Mouse (Mus musculus) olfactory bulb, adult 2 months (tissue): ENCODE results near the gene Sipa1l3. TPM values are rescaled to one million over a fixed set of nuclear protein-coding genes. Genes with fewer than 3 reads are reported as not detected.
A peak's percentile ranks its signal among the peaks of the same experiment; 100 is the strongest.

Source experiments
- H3K27ac ChIP-seq: fragments of 200-500 bp; 2 replicates; pipeline ENCODE4 v1.5.1; 2012; ENCODE audit warnings: low read depth, low read length; ENCODE audit not compliant: insufficient read depth
- H3K4me1 ChIP-seq: fragments of 200-500 bp; 2 replicates; pipeline ENCODE4 v1.6.1; 2012; ENCODE audit warnings: low read length; ENCODE audit not compliant: control insufficient read depth, insufficient read depth
- H3K4me3 ChIP-seq: fragments of 200-500 bp; 2 replicates; pipeline ENCODE4 v1.5.1; 2012; ENCODE audit warnings: mild to moderate bottlenecking, low read depth, low read length, moderate library complexity; ENCODE audit not compliant: insufficient read depth
- CTCF ChIP-seq: fragments of 200-500 bp; IDR thresholded peaks from 2 replicates; pipeline ENCODE4 v1.5.1; 2012; ENCODE audit warnings: low read depth, mild to moderate bottlenecking, low read length, moderate library complexity; ENCODE audit not compliant: insufficient read depth
- POLR2A ChIP-seq: fragments of 200-500 bp; IDR thresholded peaks from 2 replicates; pipeline ENCODE4 v1.6.1; 2012; ENCODE audit warnings: mild to moderate bottlenecking, low read depth, low read length, moderate library complexity; ENCODE audit not compliant: insufficient read depth
- WGBS: fragments of 180-500 bp; shearing (Covaris S2); methylation state at CpG from one replicate; pipeline ENCODE4 v1.1.7; 2018; 5-methylcytosine and 5-hydroxymethylcytosine counted together
- polyA plus RNA-seq: library from polyadenylated mRNA; stranded (reverse); fragments of >200 nt; gene quantifications from 2 replicates; pipeline ENCODE4 v1.2.4, GENCODE M21; 2012; ENCODE audit warnings: low replicate concordance; ENCODE audit not compliant: missing spikeins, insufficient read depth, insufficient read length

Gene Sipa1l3
- polyA plus RNA-seq, 1 experiment: not detected

DNA sequence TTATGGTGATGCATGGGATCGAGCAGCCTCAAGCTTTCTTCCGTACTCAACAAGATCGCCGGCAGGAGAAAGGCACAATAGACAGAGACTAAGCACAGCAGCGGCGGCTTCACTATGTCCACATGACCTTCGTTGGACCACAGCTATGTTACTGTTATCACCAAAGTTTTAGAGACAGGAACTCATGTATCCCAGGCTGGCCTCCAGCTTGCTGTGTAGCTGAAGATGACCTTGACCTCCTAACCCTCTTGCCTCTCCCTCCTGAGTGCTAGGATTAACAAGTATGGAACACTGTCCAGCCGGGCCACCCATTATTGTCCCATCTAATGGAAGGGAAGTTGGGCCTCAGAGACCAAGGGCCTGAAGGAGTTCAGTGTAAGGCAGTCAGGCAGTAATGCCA, 177.6 kb downstream of the Sipa1l3 start:
- Histone ChIP-seq H3K4me1 (peaks cover 45% of the 10 kb centered on the region), H3K4me3 (no peak overlapping the region), H3K27ac (peak overlapping the region; percentile 78)
- no peak for TF ChIP-seq POLR2A
- no peak for TF ChIP-seq CTCF
- WGBS: 74% methylated on average over 8 of the region's 8 CpGs

DNA sequence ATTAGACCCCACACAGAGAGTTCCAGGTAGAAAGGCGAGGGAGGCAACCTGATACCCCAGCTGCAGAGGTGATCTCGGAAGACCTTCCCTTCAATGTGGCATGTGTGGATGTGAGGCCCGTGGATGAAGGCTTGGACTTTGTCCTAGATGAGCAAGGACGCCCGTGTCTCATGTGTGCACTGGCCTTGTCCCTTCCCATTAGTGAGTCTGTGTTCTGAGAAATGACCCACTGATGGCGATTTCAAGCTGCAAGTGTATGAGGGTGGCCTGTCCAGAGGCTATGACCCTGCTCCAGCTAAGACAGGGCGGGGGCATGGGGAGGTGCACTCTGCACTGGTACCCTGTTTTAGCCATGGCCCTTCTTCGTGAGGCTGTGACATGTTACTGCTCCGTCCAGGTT, 178.2 kb downstream of the Sipa1l3 start:
- no peak overlapping the region for H3K4me3 ChIP-seq
- 92% methylated on average over 9 of the region's 9 CpGs for WGBS
- peaks cover 43% of the 10 kb centered on the region for H3K4me1 ChIP-seq
- no peak for TF ChIP-seq POLR2A
- H3K27ac ChIP-seq: no peak overlapping the region

DNA sequence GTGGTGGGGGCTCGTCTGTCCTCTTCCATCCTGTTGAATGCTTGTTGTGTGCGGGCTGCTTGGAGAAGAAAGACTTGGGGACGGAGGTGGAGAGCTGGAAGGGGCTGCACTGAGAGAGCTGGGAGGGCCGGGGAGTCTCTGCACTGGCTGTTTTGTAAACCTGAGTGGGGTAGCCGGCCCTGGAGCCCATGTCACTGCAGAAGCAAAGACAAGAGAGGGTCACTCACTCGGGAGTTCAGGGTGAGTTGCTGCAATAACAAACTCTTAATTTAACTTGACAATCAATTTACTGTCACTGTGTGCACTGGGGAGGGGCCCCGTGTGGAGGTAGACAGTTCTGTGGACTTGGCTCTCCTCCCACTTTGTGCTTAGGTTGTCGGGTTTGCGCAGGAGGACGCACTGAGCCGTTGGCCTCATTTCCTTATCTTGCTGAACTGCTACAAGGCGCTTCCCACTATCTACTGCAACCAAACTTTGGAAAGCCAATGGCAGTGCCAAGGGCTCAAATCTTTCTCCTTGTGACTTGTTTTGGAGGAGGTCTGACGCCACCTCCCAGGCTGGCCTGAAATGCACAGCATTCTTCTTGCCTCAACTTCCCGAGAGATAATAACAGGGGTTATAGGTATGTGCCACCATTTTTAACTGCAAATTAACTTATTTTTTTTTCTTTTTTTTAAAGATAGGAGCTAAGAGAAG, 179.3 kb downstream of the Sipa1l3 start:
- Histone ChIP-seq H3K4me1 (peaks cover 45% of the 10 kb centered on the region), H3K4me3 (no peak overlapping the region), H3K27ac (no peak overlapping the region)
- 70% methylated on average over 14 of the region's 14 CpGs for WGBS
- TF ChIP-seq CTCF (no peak), POLR2A (no peak)

DNA sequence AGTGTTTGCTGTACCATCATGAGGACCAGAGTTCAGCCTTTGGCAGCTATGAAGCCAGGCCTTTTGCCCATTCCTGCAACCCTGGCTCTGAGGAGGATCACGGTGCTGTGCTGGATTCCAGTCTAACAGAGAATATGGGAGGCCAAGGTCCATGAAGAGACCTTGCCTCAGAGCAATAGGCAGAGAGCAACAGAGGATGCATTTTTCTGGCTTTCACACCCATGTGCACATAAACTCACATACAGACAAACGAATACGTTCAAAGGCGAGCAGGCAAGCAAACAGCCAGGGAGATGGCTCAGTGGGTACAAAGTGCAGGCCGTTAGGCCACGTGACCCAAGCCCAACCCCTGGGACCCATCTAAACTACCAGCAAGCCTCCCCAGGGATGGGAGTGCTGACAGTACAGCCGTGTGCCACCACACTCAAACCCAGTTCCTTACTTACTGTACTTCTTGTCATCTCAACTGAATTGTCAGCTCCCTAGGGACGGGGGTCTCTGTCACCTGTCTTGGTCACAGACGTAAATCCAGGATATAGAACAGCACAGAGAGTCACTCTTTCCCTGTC, 180.0 kb downstream of the Sipa1l3 start:
- WGBS: 86% methylated on average over 9 of the region's 9 CpGs
- TF ChIP-seq POLR2A (no peak), CTCF (no peak)
- Histone ChIP-seq H3K27ac (no peak overlapping the region), H3K4me1 (peaks cover 39% of the 10 kb centered on the region), H3K4me3 (no peak overlapping the region)

DNA sequence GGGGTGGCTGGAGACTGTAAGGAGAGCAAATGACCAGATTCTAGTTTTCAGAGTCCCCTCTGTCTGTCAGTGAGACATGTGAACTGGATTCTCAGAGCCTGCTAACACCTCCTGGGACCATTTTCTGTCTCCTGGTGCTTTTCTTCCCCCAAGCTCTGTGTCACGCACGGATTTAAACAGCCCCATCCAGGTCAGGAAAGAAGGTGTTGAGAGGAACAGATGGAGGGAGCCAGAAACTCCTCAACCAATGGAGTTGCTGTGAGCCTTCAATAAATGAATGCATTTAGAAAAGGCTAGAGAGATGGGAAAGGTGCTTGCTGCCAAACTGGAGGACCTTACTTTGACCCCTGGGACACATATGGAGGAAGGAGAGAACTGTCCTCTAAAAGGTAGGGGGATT, 180.7 kb downstream of the Sipa1l3 start:
- no peak for TF ChIP-seq CTCF
- no peak for TF ChIP-seq POLR2A
- 77% methylated on average over 2 of the region's 2 CpGs for WGBS
- H3K4me3 ChIP-seq: no peak overlapping the region
- H3K27ac ChIP-seq: no peak overlapping the region
- peaks cover 34% of the 10 kb centered on the region for H3K4me1 ChIP-seq

DNA sequence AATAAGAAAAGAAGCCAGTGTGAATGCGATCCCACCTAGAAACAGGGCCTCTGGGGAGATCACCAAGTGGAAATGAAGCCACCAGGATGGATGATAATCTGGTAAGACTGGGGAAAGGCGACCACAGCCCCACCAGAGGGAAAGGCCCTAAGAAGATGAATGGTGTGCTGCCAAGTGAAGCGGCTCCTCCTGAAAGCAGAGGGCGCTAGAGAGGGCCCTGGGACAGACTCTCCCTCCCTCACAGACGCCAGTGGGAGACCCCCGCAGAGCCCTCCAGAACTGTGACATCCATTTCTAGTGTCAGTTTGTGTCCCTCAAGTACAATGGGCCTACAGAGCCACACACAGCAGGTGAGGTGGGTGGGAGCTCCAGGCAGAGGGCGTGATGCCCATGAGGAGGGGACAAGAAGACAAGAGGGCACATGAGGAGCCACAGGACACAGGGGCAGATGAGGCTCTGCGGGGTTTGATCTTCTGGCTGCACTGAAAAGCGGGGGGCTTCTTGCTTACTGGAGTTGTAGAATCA, 181.6 kb downstream of the Sipa1l3 start:
- Histone ChIP-seq H3K4me3 (no peak overlapping the region), H3K27ac (no peak overlapping the region), H3K4me1 (peaks cover 25% of the 10 kb centered on the region)
- 75% methylated on average over 9 of the region's 9 CpGs for WGBS
- TF ChIP-seq CTCF: 0 out of 2 replicates have a peak, but pooled peaks have one; percentile 10
- TF ChIP-seq POLR2A: no peak

DNA sequence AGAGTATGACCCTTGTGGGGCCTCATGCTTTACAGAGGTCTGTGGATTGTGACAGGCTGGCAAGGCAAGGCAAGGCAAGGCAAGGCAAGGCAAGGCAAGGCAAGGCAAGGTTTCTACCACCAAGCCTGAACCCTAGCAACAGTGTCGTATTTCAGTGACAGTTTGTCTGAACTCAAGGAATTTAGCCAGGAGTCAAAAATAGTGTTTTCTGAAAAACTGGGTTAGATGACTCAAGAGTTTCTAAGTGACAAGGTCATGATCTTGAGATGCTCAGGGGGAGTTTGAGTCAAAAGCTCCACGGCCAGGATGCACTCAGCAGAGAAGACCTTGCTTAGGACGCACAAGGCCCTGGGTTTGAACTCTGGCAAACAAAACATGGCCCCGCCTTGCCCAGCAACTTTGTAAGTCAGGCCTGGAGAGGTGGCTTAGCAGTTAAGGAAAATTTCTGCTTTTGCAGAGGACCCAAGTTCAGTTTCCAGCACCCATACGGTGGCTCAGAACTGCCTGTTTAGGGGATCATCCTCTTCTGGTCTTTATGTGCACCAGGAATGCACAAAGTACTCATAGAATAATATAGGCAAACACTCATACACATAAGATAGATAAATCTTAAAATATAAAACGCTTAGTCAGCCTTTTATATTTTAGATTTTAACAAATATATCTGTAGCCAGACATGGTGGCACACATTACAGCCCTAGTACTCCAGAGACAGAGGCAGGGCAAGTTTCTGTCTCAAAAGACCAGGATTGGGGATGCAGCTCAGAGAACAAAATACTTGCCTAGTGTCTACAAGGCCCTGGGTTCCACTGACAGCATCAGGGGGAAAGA, 182.4 kb downstream of the Sipa1l3 start:
- Histone ChIP-seq H3K27ac (no peak overlapping the region), H3K4me1 (peaks cover 17% of the 10 kb centered on the region), H3K4me3 (no peak overlapping the region)
- TF ChIP-seq CTCF (no peak), POLR2A (no peak)
- 88% methylated on average over 6 of the region's 6 CpGs for WGBS

DNA sequence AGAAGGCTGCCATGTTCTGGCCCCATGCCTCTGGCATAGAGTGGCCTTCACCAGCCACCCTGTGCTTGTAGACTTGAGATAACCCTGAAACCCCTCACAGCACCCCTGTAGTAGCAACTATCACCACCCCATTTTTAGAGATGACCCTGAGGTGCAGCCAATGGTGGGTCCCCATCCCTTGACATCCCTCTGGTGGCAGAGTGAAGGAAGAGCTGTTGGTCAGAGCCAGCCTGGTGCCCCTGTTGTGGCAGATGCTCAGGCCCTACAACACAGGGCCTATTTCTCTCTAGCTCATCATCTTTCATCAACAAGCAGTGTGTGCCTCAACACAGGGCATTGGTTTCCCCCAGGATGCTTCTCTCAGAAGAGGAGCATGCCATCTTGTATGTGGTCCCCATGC, 183.2 kb downstream of the Sipa1l3 start:
- Histone ChIP-seq H3K27ac (no peak overlapping the region), H3K4me1 (peaks cover 9% of the 10 kb centered on the region), H3K4me3 (no peak overlapping the region)

DNA sequence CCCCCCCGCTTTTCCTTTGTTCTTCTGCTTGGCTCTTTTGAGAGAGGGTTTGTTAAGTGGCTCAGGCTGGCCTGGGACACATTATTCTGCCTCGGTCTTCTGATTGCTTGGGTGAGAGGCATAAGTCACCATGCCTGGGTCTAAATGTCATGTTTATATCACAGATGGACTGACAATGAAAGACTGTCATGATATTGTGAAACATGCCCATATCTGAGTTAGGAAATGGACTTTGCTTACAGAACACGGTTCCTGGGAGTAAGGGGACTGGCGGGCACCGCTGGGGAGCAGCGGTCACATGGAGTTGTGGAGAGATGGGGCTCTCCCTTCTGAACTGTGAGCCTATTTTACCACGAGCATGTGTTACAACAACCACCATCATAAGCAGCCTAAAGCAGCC, 184.3 kb downstream of the Sipa1l3 start:
- Histone ChIP-seq H3K4me1 (peaks cover 13% of the 10 kb centered on the region; the same call in 1 of the 2 replicates), H3K27ac (no peak overlapping the region), H3K4me3 (no peak overlapping the region)
- TF ChIP-seq CTCF: no peak
- no peak for TF ChIP-seq POLR2A
- 64% methylated on average over 7 of the region's 7 CpGs for WGBS

More for the DNA sequence above, 183.2 kb downstream of the Sipa1l3 start:
- TF ChIP-seq CTCF (no peak), POLR2A (no peak)
